In the genomic region with DNA sequence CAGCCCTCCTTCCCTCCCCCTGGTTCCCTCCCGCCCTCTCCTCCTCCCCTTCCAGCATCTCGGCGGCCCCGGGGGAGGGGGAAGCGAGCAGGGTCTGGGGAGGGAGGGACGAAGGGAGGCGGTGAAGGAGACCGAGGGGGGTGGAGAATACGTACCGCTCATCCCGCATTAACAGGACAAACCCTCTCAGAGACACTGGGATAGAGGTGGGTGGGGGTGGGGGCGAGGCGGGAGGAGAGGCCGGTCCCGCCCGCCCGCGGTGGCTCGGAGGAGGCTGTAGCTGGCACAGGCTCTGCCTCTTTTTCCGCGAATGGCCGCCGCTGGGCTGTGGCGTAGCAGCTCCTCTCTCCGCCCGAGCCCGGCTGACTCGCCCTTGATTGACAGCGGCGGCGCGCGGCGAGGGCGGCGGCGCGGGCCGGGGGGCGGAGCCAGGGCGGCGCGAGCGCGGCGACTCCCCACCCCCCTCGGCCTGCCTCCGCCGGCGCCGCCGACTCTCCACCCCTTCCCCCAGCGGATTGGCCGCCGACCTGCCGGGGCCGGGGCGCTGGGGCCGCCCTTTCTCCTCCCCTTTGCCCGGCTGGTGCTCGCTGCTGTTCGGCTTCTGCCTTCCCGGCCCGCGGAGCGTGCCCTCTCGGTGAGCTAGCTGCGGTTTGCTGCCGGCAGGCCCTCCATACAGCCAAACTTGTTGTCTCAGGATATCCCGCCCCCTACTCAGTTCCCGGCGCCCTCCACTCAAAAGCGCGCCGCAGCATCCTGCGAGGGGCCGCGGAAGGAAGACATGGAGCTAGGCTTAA, we compare ENCODE assay signal across 8 mouse cellular contexts. TPM values are rescaled to one million over a fixed set of nuclear protein-coding genes. Genes with fewer than 3 reads are reported as not detected.
DNase-seq lines count a peak whose midpoint lies in the region; ATAC-seq and TF ChIP-seq lines count a peak whose summit lies in the region.

A gene (minus strand): TSS at position 369 of the 794 bp plus-strand sequence.

- under 1% methylated on average over 46 of the region's 78 CpGs for WGBS in forebrain, embryonic 16.5 days
- under 1% methylated on average over 72 of the region's 78 CpGs for WGBS in lung, embryonic 14.5 days
- WGBS in olfactory bulb, adult 2 months, result under 1% methylated on average over 65 of the region's 78 CpGs
- WGBS in thymus, adult 2 months, result under 1% methylated on average over 49 of the region's 78 CpGs

- H3K4me3 ChIP-seq in G1E (ENCODE audit: low read depth, low read length), result peak within 1 kb of the TSS; percentile 90
- peak within 1 kb of the TSS; percentile 94 for H3K4me3 ChIP-seq in forebrain, embryonic 16.5 days (replicated peaks; ENCODE audit: low read length)
- H3K4me3 ChIP-seq in layer of hippocampus, adult 2 months, result peak within 1 kb of the TSS; percentile 83
- peak within 1 kb of the TSS; percentile 77 for H3K4me3 ChIP-seq in lung, embryonic 14.5 days (ENCODE audit: low read depth, low read length)
- peak within 1 kb of the TSS; percentile 93 for H3K4me3 ChIP-seq in olfactory bulb, adult 2 months (ENCODE audit: insufficient read depth, low read depth, low read length)
- H3K4me3 ChIP-seq in thymus, adult 2 months (ENCODE audit: control insufficient read depth, insufficient read depth, low read length), result peak within 1 kb of the TSS; percentile 90

- intact Hi-C loops in heart, postnatal 36 days (cut with DNase I), result loop anchor here (10.0 kb wide), 1 partner anchor 544 kb away; a partner anchor contains a TSS

- H3K9me3 ChIP-seq in G1E (replicated peaks), result no peaks in the 10 kb centered on the region
- H3K9me3 ChIP-seq in forebrain, embryonic 16.5 days (ENCODE audit: control insufficient read depth, low read length), result no peaks in the 10 kb centered on the region
- H3K9me3 ChIP-seq in lung, embryonic 14.5 days (ENCODE audit: low read depth, low read length), result no peaks in the 10 kb centered on the region

- peak; percentile 10; the same call in 1 of the 2 replicates for TF ChIP-seq POLR2A in olfactory bulb, adult 2 months (IDR thresholded peaks at IDR 0.05; ENCODE audit: insufficient read depth, low read depth, low read length)
- peak; percentile 55 for TF ChIP-seq POLR2A in thymus, adult 2 months (IDR thresholded peaks at IDR 0.05; ENCODE audit: control insufficient read depth, extremely low read depth, insufficient read depth, low read length, poor library complexity)

- peaks cover 58% of the 10 kb centered on the region for H3K4me1 ChIP-seq in G1E (ENCODE audit: insufficient read depth, low read depth, low read length)
- peaks cover 24% of the 10 kb centered on the region for H3K4me1 ChIP-seq in forebrain, embryonic 16.5 days (replicated peaks; ENCODE audit: control insufficient read depth, insufficient read depth, low read length)
- peaks cover 8% of the 10 kb centered on the region; the same call in 1 of the 2 replicates for H3K4me1 ChIP-seq in lung, embryonic 14.5 days (ENCODE audit: insufficient read depth)
- peaks cover 9% of the 10 kb centered on the region for H3K4me1 ChIP-seq in olfactory bulb, adult 2 months (ENCODE audit: control insufficient read depth, insufficient read depth, low read length)
- H3K4me1 ChIP-seq in thymus, adult 2 months (replicated peaks; ENCODE audit: control insufficient read depth, insufficient read depth, low read length), result peaks cover 16% of the 10 kb centered on the region

- TF ChIP-seq CTCF in G1E (IDR thresholded peaks at IDR 0.05; ENCODE audit: low read depth, low read length), result no peak
- no peak for TF ChIP-seq CTCF in layer of hippocampus, adult 2 months (conservative IDR thresholded peaks at IDR 0.05)
- no peak for TF ChIP-seq CTCF in lung, embryonic 14.5 days (IDR thresholded peaks at IDR 0.05; ENCODE audit: low read depth)
- no peak for TF ChIP-seq CTCF in olfactory bulb, adult 2 months (IDR thresholded peaks at IDR 0.05; ENCODE audit: insufficient read depth, low read depth, low read length)
- TF ChIP-seq CTCF in thymus, adult 2 months (IDR thresholded peaks at IDR 0.05; ENCODE audit: borderline replicate concordance, control insufficient read depth, extremely low read depth, insufficient read depth, low read length, poor library complexity), result 0 out of 2 replicates have a peak, but pooled peaks have one; percentile 3

- H3K36me3 ChIP-seq in G1E (replicated peaks), result peaks cover 11% of the 10 kb centered on the region
- no peaks in the 10 kb centered on the region for H3K36me3 ChIP-seq in forebrain, embryonic 16.5 days (ENCODE audit: control insufficient read depth, insufficient read depth)
- no peaks in the 10 kb centered on the region for H3K36me3 ChIP-seq in lung, embryonic 14.5 days (ENCODE audit: insufficient read depth)
- H3K36me3 ChIP-seq in thymus, adult 2 months (ENCODE audit: control insufficient read depth, insufficient read depth, low read length), result no peaks in the 10 kb centered on the region

- peak within 1 kb of the TSS; percentile 83 for H3K9ac ChIP-seq in forebrain, embryonic 16.5 days (replicated peaks; ENCODE audit: low read depth, low read length)
- H3K9ac ChIP-seq in lung, embryonic 14.5 days, result peak within 1 kb of the TSS; percentile 80

- H3K27me3 ChIP-seq in G1E (ENCODE audit: insufficient read depth, low read length), result no peaks in the 10 kb centered on the region
- no peaks in the 10 kb centered on the region for H3K27me3 ChIP-seq in forebrain, embryonic 16.5 days (replicated peaks; ENCODE audit: control insufficient read depth, insufficient read depth, low read length)
- no peaks in the 10 kb centered on the region for H3K27me3 ChIP-seq in lung, embryonic 14.5 days (ENCODE audit: insufficient read depth, low read length)
- H3K27me3 ChIP-seq in thymus, adult 2 months (ENCODE audit: control insufficient read depth, insufficient read depth, low read length), result no peaks in the 10 kb centered on the region

- H3K4me2 ChIP-seq in forebrain, embryonic 16.5 days (ENCODE audit: low read length), result peak within 1 kb of the TSS; percentile 64
- H3K4me2 ChIP-seq in lung, embryonic 14.5 days, result peak within 1 kb of the TSS; percentile 73

- peak within 1 kb of the TSS; percentile 99 for H3K27ac ChIP-seq in forebrain, embryonic 16.5 days (ENCODE audit: low read length)
- H3K27ac ChIP-seq in layer of hippocampus, adult 2 months, result peak within 1 kb of the TSS; percentile 97
- H3K27ac ChIP-seq in lung, embryonic 14.5 days (ENCODE audit: low read depth), result peak within 1 kb of the TSS; percentile 97
- H3K27ac ChIP-seq in olfactory bulb, adult 2 months (ENCODE audit: insufficient read depth, low read depth, low read length), result peak within 1 kb of the TSS; percentile 92
- H3K27ac ChIP-seq in thymus, adult 2 months (ENCODE audit: control insufficient read depth, insufficient read depth, low read length), result peak within 1 kb of the TSS; percentile 83

- peak; percentile 36 for ATAC-seq in G1E (ENCODE audit: extremely low read depth, insufficient number of reproducible peaks, low FRiP score, poor library complexity, severe bottlenecking)
- peak; percentile 89 for ATAC-seq in forebrain, embryonic 16.5 days
- ATAC-seq in lung, embryonic 14.5 days (ENCODE audit: insufficient read depth), result peak; percentile 90

- peak; percentile 91 for DNase-seq in G1E (ENCODE audit: low spot score)
- DNase-seq in cerebellum, adult 18-20 months, result peak; percentile 93 to 95
- peak; percentile 86 to 92 for DNase-seq in heart, postnatal 36 days
- DNase-seq in layer of hippocampus, adult 2 months (ENCODE audit: low spot score in 2 of 2), result peak; percentile 85 to 93
- DNase-seq in lung, embryonic 14.5 days, result peak; percentile 96
- DNase-seq in thymus, adult 2 months, result peak; percentile 89

RNA-seq across cellular contexts. Expression of the gene that starts here (rescaled TPM):
- total RNA-seq in G1E (2014; fragmentation: Nextera tagmentation) (19.6 and 38.6 TPM in 2 replicates), G1E (2017) (12.8 and 14.9 TPM in 2 replicates)
- 12.7 and 19.6 TPM in 2 replicates for polyA plus RNA-seq in G1E (2012)
- 25.1 and 28.1 TPM in 2 replicates for polyA plus RNA-seq in forebrain, embryonic 16.5 days (2015; fragmentation: Nextera tagmentation; extraction: Ambion mirVana)
- 10 to 100 TPM in 1 of 2 experiments, 1 to 10 TPM in 1; 8.1 to 13.6 TPM for total RNA-seq in heart, postnatal 36 days (2021)
- total RNA-seq in layer of hippocampus, adult 2 months (2021), result 10 to 100 TPM; 25.6 to 29.9 TPM
- polyA plus RNA-seq in lung, embryonic 14.5 days (2014; fragmentation: Nextera tagmentation; extraction: Ambion mirVana), result 11.4 and 12.0 TPM in 2 replicates
- polyA plus RNA-seq in olfactory bulb, adult 2 months (2012; ENCODE audit: insufficient read depth, insufficient read length, low replicate concordance, missing spikeins), result not detected in 2 replicates
- polyA plus RNA-seq in thymus, adult 2 months (2012; rRNA removed), result 27.8 and 29.3 TPM in 2 replicates

Comparison
In these comparisons a context has a peak if more than half of its experiments do, and no peak if none do; other contexts are left out.
1. Peak in every context shown above with its lines: DNase-seq, ATAC-seq, H3K4me3 ChIP-seq and H3K27ac ChIP-seq.
2. RNA of the gene that starts here (polyA plus RNA-seq): 27.8 to 29.3 TPM in thymus, adult 2 months, 25.1 to 28.1 TPM in forebrain, embryonic 16.5 days, 12.7 to 19.6 TPM in G1E and 11.4 to 12.0 TPM in lung, embryonic 14.5 days; not detected in olfactory bulb, adult 2 months; every median in the first group is over 10 times any median in the second.
3. ATAC-seq: peak in every context shown above with its lines; median percentile 90 in lung, embryonic 14.5 days; 89 in forebrain, embryonic 16.5 days; 36 in G1E.